Mouse (Mus musculus): ENCODE results near the gene Cnpy1. TPM values are rescaled to one million over a fixed set of nuclear protein-coding genes. Genes with fewer than 3 reads are reported as not detected.
A peak's percentile ranks its signal among the peaks of the same experiment; 100 is the strongest.

Cnpy1 gene
- polyA plus RNA-seq, 1 experiment from 2014 or later: 0.95 TPM

GRCm38 (mm10) chr5:28168253-28169165, 77.1 kb downstream of the Cnpy1 start:
- Histone ChIP-seq H3K36me3 (no peaks in the 10 kb centered on the region), H3K9me3 (no peaks in the 10 kb centered on the region), H3K27me3 (peaks cover 89% of the 10 kb centered on the region), H3K27ac (no peak overlapping the region), H3K4me1 (peaks cover 10% of the 10 kb centered on the region), H3K4me3 (no peak overlapping the region), H3K9ac (no peak overlapping the region), H3K4me2 (replicated peaks) (no peak overlapping the region)
- no peak for ATAC-seq (ENCODE audit: insufficient number of reproducible peaks, insufficient read depth, low FRiP score, low TSS enrichment)
- 2% methylated on average over 36 of the region's 36 CpGs for WGBS

GRCm38 (mm10) chr5:28167611-28168252, 77.9 kb downstream of the Cnpy1 start:
- 1% methylated on average over 29 of the region's 29 CpGs for WGBS
- Histone ChIP-seq H3K4me2 (replicated peaks) (no peak overlapping the region), H3K9ac (no peak overlapping the region), H3K36me3 (no peaks in the 10 kb centered on the region), H3K4me3 (no peak overlapping the region), H3K27me3 (peaks cover 89% of the 10 kb centered on the region), H3K9me3 (no peaks in the 10 kb centered on the region), H3K27ac (no peak overlapping the region), H3K4me1 (peaks cover 10% of the 10 kb centered on the region)
- ATAC-seq (ENCODE audit: insufficient number of reproducible peaks, insufficient read depth, low FRiP score, low TSS enrichment): no peak

- H3K9me3 ChIP-seq: no peaks in the 10 kb centered on the region
- peak; percentile 58; the same call in 1 of the 2 replicates for ATAC-seq (ENCODE audit: insufficient number of reproducible peaks, insufficient read depth, low FRiP score, low TSS enrichment)
- 0 out of 2 replicates have a peak overlapping the region, but pooled peaks have one; percentile 7 for H3K9ac ChIP-seq
- no peak overlapping the region for H3K27ac ChIP-seq
- peak overlapping the region; percentile 74 for H3K4me2 ChIP-seq (replicated peaks)
- under 1% methylated on average over 109 of the region's 111 CpGs for WGBS
- peaks cover 91% of the 10 kb centered on the region for H3K27me3 ChIP-seq
- H3K4me3 ChIP-seq: peak overlapping the region; percentile 36
- no peaks in the 10 kb centered on the region for H3K36me3 ChIP-seq
- peaks cover 10% of the 10 kb centered on the region for H3K4me1 ChIP-seq
Observed at GRCm38 (mm10) chr5:28166256-28167231, 79.1 kb downstream of the Cnpy1 start.

- WGBS: under 1% methylated on average over 93 of the region's 113 CpGs
- H3K27ac ChIP-seq: no peak within 1 kb of the TSS
Observed at GRCm38 (mm10) chr5:28165358-28166255, 80.0 kb downstream of the Cnpy1 start, which contains the start of gene En2. Gene En2 (plus strand): TSS chr5:28165694.

GRCm38 (mm10) chr5:28163926-28164325, 81.7 kb downstream of the Cnpy1 start:
- no peak overlapping the region for H3K9ac ChIP-seq
- no peak overlapping the region for H3K27ac ChIP-seq
- no peak overlapping the region for H3K4me3 ChIP-seq
- H3K9me3 ChIP-seq: no peaks in the 10 kb centered on the region
- no peak for ATAC-seq (ENCODE audit: insufficient number of reproducible peaks, insufficient read depth, low FRiP score, low TSS enrichment)
- H3K4me2 ChIP-seq (replicated peaks): no peak overlapping the region
- H3K4me1 ChIP-seq: peaks cover 10% of the 10 kb centered on the region
- peaks cover 95% of the 10 kb centered on the region for H3K27me3 ChIP-seq
- WGBS: 12% methylated on average over 1 of the region's 1 CpGs
- H3K36me3 ChIP-seq: no peaks in the 10 kb centered on the region

More at GRCm38 (mm10) chr5:28165358-28166255, 80.0 kb downstream of the Cnpy1 start, which contains the start of gene En2:
- peak within 1 kb of the TSS; percentile 74 for H3K4me2 ChIP-seq (replicated peaks)
- 0 out of 2 replicates have a peak within 1 kb of the TSS, but pooled peaks have one; percentile 7 for H3K9ac ChIP-seq
- peak within 1 kb of the TSS; percentile 36 for H3K4me3 ChIP-seq
- H3K36me3 ChIP-seq: no peaks in the 10 kb centered on the region
- H3K4me1 ChIP-seq: peaks cover 10% of the 10 kb centered on the region
- no peaks in the 10 kb centered on the region for H3K9me3 ChIP-seq
- peaks cover 93% of the 10 kb centered on the region for H3K27me3 ChIP-seq
- no peak for ATAC-seq (ENCODE audit: insufficient number of reproducible peaks, insufficient read depth, low FRiP score, low TSS enrichment)

- under 1% methylated on average over 24 of the region's 24 CpGs for WGBS
- Histone ChIP-seq H3K4me1 (peaks cover 10% of the 10 kb centered on the region), H3K9me3 (no peaks in the 10 kb centered on the region), H3K9ac (no peak overlapping the region), H3K27me3 (peaks cover 99% of the 10 kb centered on the region), H3K36me3 (no peaks in the 10 kb centered on the region), H3K27ac (no peak overlapping the region), H3K4me3 (no peak overlapping the region), H3K4me2 (replicated peaks) (no peak overlapping the region)
- ATAC-seq (ENCODE audit: insufficient number of reproducible peaks, insufficient read depth, low FRiP score, low TSS enrichment): no peak
Observed at GRCm38 (mm10) chr5:28161938-28162402, 83.6 kb downstream of the Cnpy1 start.

- peaks cover 6% of the 10 kb centered on the region for H3K4me1 ChIP-seq
- H3K36me3 ChIP-seq: no peaks in the 10 kb centered on the region
- peaks cover 99% of the 10 kb centered on the region for H3K27me3 ChIP-seq
- no peak overlapping the region for H3K9ac ChIP-seq
- H3K9me3 ChIP-seq: no peaks in the 10 kb centered on the region
- H3K4me3 ChIP-seq: no peak overlapping the region
- no peak overlapping the region for H3K4me2 ChIP-seq (replicated peaks)
- under 1% methylated on average over 20 of the region's 20 CpGs for WGBS
- ATAC-seq (ENCODE audit: insufficient number of reproducible peaks, insufficient read depth, low FRiP score, low TSS enrichment): no peak
- H3K27ac ChIP-seq: no peak overlapping the region
Observed at GRCm38 (mm10) chr5:28161383-28161937, 84.1 kb downstream of the Cnpy1 start.

GRCm38 (mm10) chr5:28159891-28160470, 85.6 kb downstream of the Cnpy1 start:
- 3% methylated on average over 8 of the region's 8 CpGs for WGBS
- peaks cover 99% of the 10 kb centered on the region for H3K27me3 ChIP-seq
- no peak overlapping the region for H3K27ac ChIP-seq
- ATAC-seq (ENCODE audit: insufficient number of reproducible peaks, insufficient read depth, low FRiP score, low TSS enrichment): no peak
- no peaks in the 10 kb centered on the region for H3K9me3 ChIP-seq
- H3K9ac ChIP-seq: no peak overlapping the region
- no peaks in the 10 kb centered on the region for H3K4me1 ChIP-seq
- H3K4me3 ChIP-seq: no peak overlapping the region
- H3K36me3 ChIP-seq: no peaks in the 10 kb centered on the region
- no peak overlapping the region for H3K4me2 ChIP-seq (replicated peaks)

- H3K9me3 ChIP-seq: no peaks in the 10 kb centered on the region
- WGBS: 2% methylated on average over 15 of the region's 15 CpGs
- no peaks in the 10 kb centered on the region for H3K4me1 ChIP-seq
- no peak overlapping the region for H3K27ac ChIP-seq
- H3K4me3 ChIP-seq: no peak overlapping the region
- no peak for ATAC-seq (ENCODE audit: insufficient number of reproducible peaks, insufficient read depth, low FRiP score, low TSS enrichment)
- no peaks in the 10 kb centered on the region for H3K36me3 ChIP-seq
- peaks cover 97% of the 10 kb centered on the region for H3K27me3 ChIP-seq
- H3K4me2 ChIP-seq (replicated peaks): no peak overlapping the region
- H3K9ac ChIP-seq: no peak overlapping the region
Observed at GRCm38 (mm10) chr5:28159072-28159458, 86.5 kb downstream of the Cnpy1 start.
